Mouse (Mus musculus) midbrain, embryonic 15.5 days (tissue): ENCODE measurements around the gene Trp53bp2. TPM values are rescaled to one million over a fixed set of nuclear protein-coding genes. Genes with fewer than 3 reads are reported as not detected.

ENCODE experiments used
- ATAC-seq: fragments of 200-750 bp; cut with Nextera tagmentation; replicated peaks from 2 replicates; pipeline ENCODE4 v1.8.0; 2017; ENCODE audit warnings: moderate TSS enrichment
- H3K27ac ChIP-seq: fragments of 300-500 bp; sonication (generic); 2 replicates; pipeline ENCODE4 v1.5.1; 2015; ENCODE audit warnings: mild to moderate bottlenecking, inconsistent platforms
- H3K27me3 ChIP-seq: fragments of 300-500 bp; sonication (generic); replicated peaks from 2 replicates; pipeline ENCODE4 v1.6.1; 2015; ENCODE audit warnings: inconsistent platforms
- H3K36me3 ChIP-seq: fragments of 300-500 bp; sonication (generic); replicated peaks from 2 replicates; pipeline ENCODE4 v1.6.1; 2015; ENCODE audit warnings: inconsistent platforms
- H3K4me1 ChIP-seq: fragments of 300-500 bp; sonication (generic); 2 replicates; pipeline ENCODE4 v1.6.1; 2015; ENCODE audit warnings: inconsistent platforms
- H3K4me2 ChIP-seq: fragments of 300-500 bp; sonication (generic); 2 replicates; pipeline ENCODE4 v1.6.1; 2015; ENCODE audit warnings: inconsistent platforms, mild to moderate bottlenecking, moderate library complexity
- H3K4me3 ChIP-seq: fragments of 300-500 bp; sonication (generic); 2 replicates; pipeline ENCODE4 v1.5.1; 2015; ENCODE audit warnings: mild to moderate bottlenecking, inconsistent platforms
- H3K9ac ChIP-seq: fragments of 300-500 bp; sonication (generic); 2 replicates; pipeline ENCODE4 v1.6.1; 2015; ENCODE audit warnings: mild to moderate bottlenecking, inconsistent platforms
- H3K9me3 ChIP-seq: fragments of 300-500 bp; sonication (generic); 2 replicates; pipeline ENCODE4 v1.6.1; 2016; ENCODE audit warnings: inconsistent platforms
- WGBS: fragments of 180-500 bp; shearing (Covaris S2); methylation state at CpG from one replicate; pipeline ENCODE4 v1.1.7; 2015; ENCODE audit warnings: mixed read lengths; 5-methylcytosine and 5-hydroxymethylcytosine counted together
- polyA plus RNA-seq: library from polyadenylated mRNA; unstranded; fragments of >200 nt; fragmentation: Nextera tagmentation; extraction: Ambion mirVana; gene quantifications from 2 replicates; pipeline ENCODE4 v1.2.1, GENCODE M21; 2015

The Trp53bp2 gene
- polyA plus RNA-seq, 1 experiment from 2014 or later = 19.5 TPM

- WGBS = 81% methylated on average over 7 of the region's 7 CpGs
- H3K9ac ChIP-seq = no peak overlapping the region
- H3K27me3 ChIP-seq = no peaks in the 10 kb centered on the region
- ATAC-seq = no peak
- H3K4me2 ChIP-seq = no peak overlapping the region
- peaks cover 27% of the 10 kb centered on the region for H3K4me1 ChIP-seq
- H3K9me3 ChIP-seq = no peaks in the 10 kb centered on the region
- no peaks in the 10 kb centered on the region for H3K36me3 ChIP-seq
- H3K27ac ChIP-seq = no peak overlapping the region
- H3K4me3 ChIP-seq = no peak overlapping the region
Measured at GRCm38 (mm10) chr1:182412586-182413270, 3.8 kb downstream of the Trp53bp2 start.

GRCm38 (mm10) chr1:182419481-182419880, 10.5 kb downstream of the Trp53bp2 start:
- Histone ChIP-seq H3K9me3 (no peaks in the 10 kb centered on the region), H3K36me3 (no peaks in the 10 kb centered on the region), H3K4me3 (no peak overlapping the region), H3K4me1 (no peaks in the 10 kb centered on the region), H3K27me3 (no peaks in the 10 kb centered on the region), H3K27ac (no peak overlapping the region), H3K9ac (no peak overlapping the region), H3K4me2 (no peak overlapping the region)
- WGBS = 85% methylated on average over 3 of the region's 3 CpGs
- no peak for ATAC-seq

DNA sequence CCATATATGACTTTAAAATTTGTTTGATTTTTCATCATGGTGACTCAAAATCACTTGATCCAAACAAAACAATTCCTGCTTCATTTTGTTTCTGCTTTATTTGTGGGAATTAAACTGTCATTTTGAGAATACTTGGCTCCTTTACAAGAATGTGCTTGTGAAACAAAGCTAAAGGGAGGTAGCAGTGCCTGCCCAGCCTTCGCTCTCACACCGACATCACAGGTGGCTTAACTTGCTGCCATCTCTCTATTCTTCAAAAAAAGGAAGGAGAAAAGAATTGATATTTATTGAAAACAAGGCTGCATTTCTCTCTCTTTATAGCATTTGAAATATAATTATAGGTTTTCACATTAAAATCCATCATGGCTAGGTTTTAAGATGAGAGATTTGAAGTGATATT, 15.3 kb downstream of the Trp53bp2 start:
- no peak overlapping the region for H3K9ac ChIP-seq
- H3K4me3 ChIP-seq = no peak overlapping the region
- WGBS = 75% methylated on average over 2 of the region's 2 CpGs
- H3K27me3 ChIP-seq = no peaks in the 10 kb centered on the region
- no peaks in the 10 kb centered on the region for H3K36me3 ChIP-seq
- H3K27ac ChIP-seq = no peak overlapping the region
- no peak overlapping the region for H3K4me2 ChIP-seq
- H3K4me1 ChIP-seq = no peaks in the 10 kb centered on the region; the same call in 1 of the 2 replicates
- no peaks in the 10 kb centered on the region for H3K9me3 ChIP-seq
- ATAC-seq = no peak

DNA sequence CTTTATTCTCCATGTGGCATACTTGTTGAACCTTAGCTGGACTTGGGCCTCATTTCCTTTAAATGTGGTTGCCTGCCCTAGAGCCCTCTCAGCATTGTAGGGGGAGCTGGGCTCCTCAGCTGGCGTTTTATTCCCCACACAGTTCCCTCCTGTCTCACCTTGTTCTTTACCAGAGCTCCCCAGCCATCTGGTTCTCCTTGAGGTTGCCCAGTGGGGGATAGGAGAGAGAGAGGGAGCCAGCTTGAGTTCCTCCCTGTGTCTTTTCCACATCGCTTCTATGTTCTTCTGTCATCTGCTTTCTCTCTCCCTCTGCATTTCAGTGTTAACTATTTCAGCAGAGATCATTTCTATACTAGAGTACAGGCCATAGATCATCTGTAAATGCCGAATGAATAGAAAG, 16.2 kb downstream of the Trp53bp2 start:
- Histone ChIP-seq H3K4me3 (no peak overlapping the region), H3K4me2 (no peak overlapping the region), H3K9me3 (no peaks in the 10 kb centered on the region), H3K27me3 (no peaks in the 10 kb centered on the region), H3K4me1 (no peaks in the 10 kb centered on the region; the same call in 1 of the 2 replicates), H3K36me3 (no peaks in the 10 kb centered on the region), H3K27ac (no peak overlapping the region), H3K9ac (no peak overlapping the region)
- 60% methylated on average over 3 of the region's 3 CpGs for WGBS
- ATAC-seq = no peak

DNA sequence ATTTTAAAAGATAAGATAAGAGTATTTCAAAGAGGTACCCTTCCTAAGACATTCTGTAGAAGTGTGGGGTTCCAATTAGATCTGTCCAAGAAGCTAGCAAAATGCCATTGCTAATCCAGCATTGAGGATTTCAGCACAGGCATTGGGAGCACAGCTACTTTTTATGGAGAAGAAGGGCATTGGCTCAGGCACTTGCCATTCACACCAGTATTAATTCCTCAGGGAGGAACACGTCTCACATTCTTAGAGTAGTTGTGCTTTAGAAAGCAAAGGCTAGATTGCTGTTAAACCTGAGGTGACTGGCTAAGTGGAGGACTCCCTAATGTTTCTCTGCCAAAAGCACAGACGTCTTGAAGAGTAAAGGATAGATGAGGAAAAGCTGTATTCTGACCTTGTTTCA, 17.5 kb downstream of the Trp53bp2 start:
- Histone ChIP-seq H3K9ac (no peak overlapping the region), H3K4me1 (no peaks in the 10 kb centered on the region; the same call in 1 of the 2 replicates), H3K4me3 (no peak overlapping the region), H3K36me3 (0 out of 2 replicates have a peak, but pooled peaks cover under 1% of the 10 kb centered on the region), H3K4me2 (no peak overlapping the region), H3K27ac (no peak overlapping the region), H3K9me3 (no peaks in the 10 kb centered on the region), H3K27me3 (no peaks in the 10 kb centered on the region)
- WGBS = 41% methylated on average over 2 of the region's 2 CpGs
- no peak for ATAC-seq

DNA sequence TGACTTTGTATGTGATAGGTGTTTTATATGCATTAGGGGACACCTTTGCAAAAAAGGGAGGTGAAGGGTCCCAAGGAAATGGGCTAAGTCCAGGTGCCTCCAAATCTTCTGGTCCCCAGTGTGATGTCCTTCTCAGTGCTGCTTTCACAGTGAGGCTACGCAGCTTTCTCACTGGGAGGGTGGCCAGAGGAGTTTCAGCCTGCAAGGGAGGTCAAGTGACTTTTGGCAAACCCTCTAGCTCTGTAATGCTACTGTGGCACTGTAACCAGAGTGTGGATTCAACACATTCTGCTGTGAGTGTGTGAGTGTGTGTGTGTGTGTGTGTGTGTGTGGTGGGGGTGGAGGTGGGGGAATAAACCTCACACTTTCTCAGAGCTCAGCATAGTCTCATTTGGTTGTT, 18.5 kb downstream of the Trp53bp2 start:
- Histone ChIP-seq H3K36me3 (peaks cover 9% of the 10 kb centered on the region; the same call in 1 of the 2 replicates), H3K4me2 (no peak overlapping the region), H3K9me3 (no peaks in the 10 kb centered on the region), H3K4me3 (no peak overlapping the region), H3K4me1 (no peaks in the 10 kb centered on the region; the same call in 1 of the 2 replicates), H3K27ac (no peak overlapping the region), H3K27me3 (no peaks in the 10 kb centered on the region), H3K9ac (no peak overlapping the region)
- ATAC-seq = no peak
- WGBS = 87% methylated on average over 1 of the region's 1 CpGs

- Histone ChIP-seq H3K9me3 (no peaks in the 10 kb centered on the region), H3K27me3 (no peaks in the 10 kb centered on the region), H3K27ac (no peak overlapping the region), H3K4me3 (no peak overlapping the region), H3K4me1 (no peaks in the 10 kb centered on the region; the same call in 1 of the 2 replicates), H3K9ac (no peak overlapping the region), H3K4me2 (no peak overlapping the region), H3K36me3 (peaks cover 13% of the 10 kb centered on the region; the same call in 1 of the 2 replicates)
- WGBS = 85% methylated on average over 3 of the region's 3 CpGs
- ATAC-seq = no peak
Measured at GRCm38 (mm10) chr1:182429826-182430225, 20.9 kb downstream of the Trp53bp2 start.

GRCm38 (mm10) chr1:182430676-182431075, 21.7 kb downstream of the Trp53bp2 start:
- H3K36me3 ChIP-seq = peaks cover 13% of the 10 kb centered on the region; the same call in 1 of the 2 replicates
- no peaks in the 10 kb centered on the region for H3K9me3 ChIP-seq
- no peak for ATAC-seq
- H3K4me3 ChIP-seq = no peak overlapping the region
- H3K4me1 ChIP-seq = no peaks in the 10 kb centered on the region
- 94% methylated on average over 2 of the region's 2 CpGs for WGBS
- H3K27ac ChIP-seq = no peak overlapping the region
- H3K27me3 ChIP-seq = no peaks in the 10 kb centered on the region
- H3K4me2 ChIP-seq = no peak overlapping the region
- no peak overlapping the region for H3K9ac ChIP-seq

DNA sequence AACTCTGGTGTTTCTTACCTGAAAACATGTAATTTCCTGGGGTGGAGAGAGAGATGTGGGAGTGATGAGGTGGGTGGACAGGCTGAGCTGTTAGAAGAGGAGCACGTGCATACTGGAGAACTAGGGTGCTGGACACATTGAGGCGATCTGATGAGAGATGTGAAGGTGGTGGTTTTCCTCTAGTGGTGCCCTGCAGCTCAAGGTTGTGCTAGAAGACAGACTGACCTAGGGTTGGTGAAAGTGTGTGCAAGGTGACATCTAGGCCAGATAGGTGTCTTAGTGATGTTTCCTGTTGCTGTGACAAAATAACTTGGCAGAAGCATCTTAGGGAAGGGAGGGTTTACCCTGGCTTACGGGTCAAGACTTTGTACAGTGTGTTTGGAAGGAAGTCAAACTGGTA, 23.1 kb downstream of the Trp53bp2 start:
- Histone ChIP-seq H3K4me1 (no peaks in the 10 kb centered on the region), H3K4me2 (no peak overlapping the region), H3K9me3 (no peaks in the 10 kb centered on the region), H3K36me3 (peaks cover 14% of the 10 kb centered on the region; the same call in 1 of the 2 replicates), H3K4me3 (no peak overlapping the region), H3K9ac (no peak overlapping the region), H3K27ac (no peak overlapping the region), H3K27me3 (no peaks in the 10 kb centered on the region)
- ATAC-seq = no peak
- WGBS = 98% methylated on average over 3 of the region's 3 CpGs

DNA sequence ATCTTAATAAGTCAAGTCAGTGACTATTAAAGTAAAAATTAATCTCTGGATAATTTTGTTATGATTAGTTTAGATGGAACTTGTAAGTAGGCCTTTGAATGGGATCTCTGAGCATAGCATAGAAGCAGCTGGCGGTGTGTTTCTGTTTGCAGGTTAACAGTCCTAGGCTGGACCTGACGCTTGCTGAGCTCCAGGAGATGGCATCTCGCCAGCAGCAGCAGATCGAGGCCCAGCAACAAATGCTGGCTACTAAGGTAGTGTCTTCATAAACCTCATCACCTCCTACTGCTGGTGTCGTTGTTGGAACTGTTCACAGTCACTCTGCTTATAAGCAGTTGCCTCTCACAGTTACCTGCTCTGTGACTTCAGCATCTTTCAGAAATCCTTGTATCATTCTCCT, 27.8 kb downstream of the Trp53bp2 start:
- Histone ChIP-seq H3K36me3 (peaks cover 16% of the 10 kb centered on the region; the same call in 1 of the 2 replicates), H3K4me1 (no peaks in the 10 kb centered on the region), H3K4me3 (no peak overlapping the region), H3K9me3 (no peaks in the 10 kb centered on the region), H3K27ac (no peak overlapping the region), H3K9ac (no peak overlapping the region), H3K4me2 (no peak overlapping the region), H3K27me3 (no peaks in the 10 kb centered on the region)
- no peak for ATAC-seq
- 80% methylated on average over 5 of the region's 5 CpGs for WGBS

- no peak for ATAC-seq
- Histone ChIP-seq H3K27ac (no peak overlapping the region), H3K4me1 (no peaks in the 10 kb centered on the region), H3K36me3 (peaks cover 16% of the 10 kb centered on the region; the same call in 1 of the 2 replicates), H3K9me3 (no peaks in the 10 kb centered on the region), H3K4me3 (no peak overlapping the region), H3K9ac (no peak overlapping the region), H3K27me3 (no peaks in the 10 kb centered on the region), H3K4me2 (no peak overlapping the region)
- 87% methylated on average over 5 of the region's 5 CpGs for WGBS
Measured at GRCm38 (mm10) chr1:182439546-182440222, 30.7 kb downstream of the Trp53bp2 start.

- Histone ChIP-seq H3K36me3 (peaks cover 24% of the 10 kb centered on the region), H3K4me1 (no peaks in the 10 kb centered on the region), H3K4me2 (no peak overlapping the region), H3K9me3 (no peaks in the 10 kb centered on the region), H3K27me3 (no peaks in the 10 kb centered on the region), H3K9ac (no peak overlapping the region), H3K27ac (no peak overlapping the region), H3K4me3 (no peak overlapping the region)
- ATAC-seq = no peak
- 85% methylated on average over 18 of the region's 18 CpGs for WGBS
Measured at GRCm38 (mm10) chr1:182441791-182442473, 33.0 kb downstream of the Trp53bp2 start.
